Mouse (Mus musculus) myocyte (in vitro differentiated cells): Measurements from ENCODE around the gene Rdh8. TPM values are rescaled to one million over a fixed set of nuclear protein-coding genes. Genes with fewer than 3 reads are reported as not detected.
"Not testable (repeated sequence)": the region's sequence is repeated elsewhere in the genome, so short reads cannot be mapped to it uniquely, and the experiment has no call there.

Experiments used
- H3K27me3 ChIP-seq: one replicate; pipeline ENCODE4 v1.6.1; 2011; ENCODE audit not compliant: control insufficient read depth, insufficient read depth, insufficient read length
- H3K36me3 ChIP-seq: one replicate; pipeline ENCODE4 v1.6.1; 2011; ENCODE audit not compliant: control insufficient read depth, insufficient read depth
- H3K4me2 ChIP-seq: one replicate; pipeline ENCODE4 v1.6.1; 2011; ENCODE audit warnings: low read depth, control low read depth
- H3K4me3 ChIP-seq: one replicate; pipeline ENCODE4 v1.5.1; 2011; ENCODE audit warnings: mild to moderate bottlenecking, control low read depth, moderate library complexity
- H3K79me2 ChIP-seq: one replicate; pipeline ENCODE4 v1.6.1; 2011; ENCODE audit not compliant: control insufficient read depth, insufficient read depth
- H3ac ChIP-seq: one replicate; pipeline ENCODE4 v1.6.1; 2011; ENCODE audit not compliant: control insufficient read depth, insufficient read length
- CEBPB ChIP-seq: IDR thresholded peaks from 2 replicates; pipeline ENCODE4 v1.6.1; 2011; ENCODE audit warnings: mild to moderate bottlenecking, moderate library complexity; ENCODE audit not compliant: poor library complexity, insufficient read depth, severe bottlenecking
- E2F4 ChIP-seq: IDR thresholded peaks from one replicate; pipeline ENCODE4 v1.6.1; 2011; ENCODE audit warnings: mild to moderate bottlenecking, control low read depth, moderate library complexity; ENCODE audit not compliant: insufficient read depth
- MAX ChIP-seq: IDR thresholded peaks from one replicate; pipeline ENCODE4 v1.6.1; 2011; ENCODE audit warnings: low read depth, mild to moderate bottlenecking, control low read depth
- MYOD1 ChIP-seq, 3 experiments: IDR thresholded peaks; one replicate each; pipeline ENCODE4 v1.6.1; 2011; ENCODE audit warnings: control low read depth in 2 of 3, low read depth in 2 of 3, mild to moderate bottlenecking in 2 of 3, moderate library complexity in 1 of 3; ENCODE audit not compliant: insufficient read length in 2 of 3, control insufficient read depth in 1 of 3
- MYOG ChIP-seq, 3 experiments: IDR thresholded peaks; one replicate each; pipeline ENCODE4 v1.6.1; 2011; ENCODE audit warnings: control low read depth in 2 of 3, low read depth in 2 of 3, mild to moderate bottlenecking in 2 of 3; ENCODE audit not compliant: insufficient read length in 2 of 3, control insufficient read depth in 1 of 3, insufficient read depth in 1 of 3
- POLR2A ChIP-seq: IDR thresholded peaks from one replicate; pipeline ENCODE4 v1.6.1; 2011; ENCODE audit warnings: low read depth, mild to moderate bottlenecking, control low read depth, moderate library complexity; ENCODE audit not compliant: insufficient read length
- POLR2AphosphoS2 ChIP-seq: IDR thresholded peaks from one replicate; pipeline ENCODE4 v1.6.1; 2011; ENCODE audit warnings: low read depth, control low read depth; ENCODE audit not compliant: insufficient read length
- REST ChIP-seq: IDR thresholded peaks from one replicate; pipeline ENCODE4 v1.6.1; 2011; ENCODE audit warnings: mild to moderate bottlenecking, control low read depth, moderate library complexity; ENCODE audit not compliant: insufficient read depth, insufficient read length
- SRF ChIP-seq: IDR thresholded peaks from one replicate; pipeline ENCODE4 v1.6.1; 2011; ENCODE audit warnings: low read depth; ENCODE audit not compliant: control insufficient read depth, insufficient read length
- TCF12 ChIP-seq: IDR thresholded peaks from one replicate; pipeline ENCODE4 v1.6.1; 2011; ENCODE audit warnings: mild to moderate bottlenecking, control low read depth; ENCODE audit not compliant: poor library complexity, insufficient read depth, severe bottlenecking
- TCF3 ChIP-seq: IDR thresholded peaks from one replicate; pipeline ENCODE4 v1.6.1; 2011; ENCODE audit warnings: low read depth, control low read depth; ENCODE audit not compliant: insufficient read length
- USF1 ChIP-seq: IDR thresholded peaks from one replicate; pipeline ENCODE4 v1.6.1; 2011; ENCODE audit warnings: low read depth, mild to moderate bottlenecking, control low read depth, moderate library complexity
- polyA plus RNA-seq: library from polyadenylated mRNA; unstranded; fragments of >200 nt; fragmentation: generic; extraction: Trizol; gene quantifications from one replicate; pipeline ENCODE4 v1.2.1, GENCODE M21; 2012; ENCODE audit warnings: missing spikeins

Rdh8 gene
- polyA plus RNA-seq, 1 experiment, result not detected

GRCm38 (mm10) chr9:20834881-20835280 is 16.6 kb downstream of the Rdh8 start:
- Histone ChIP-seq H3K27me3 (peaks cover 16% of the 10 kb centered on the region), H3K79me2 (no peaks in the 10 kb centered on the region), H3K4me3 (no peak overlapping the region), H3K36me3 (no peaks in the 10 kb centered on the region), H3K4me2 (no peak overlapping the region), H3ac (no peak overlapping the region)
- TF ChIP-seq MYOG (IDR thresholded peaks at IDR 0.05; ENCODE audit: control insufficient read depth in 1 of 3, insufficient read depth in 1 of 3, insufficient read length in 2 of 3, low read depth in 2 of 3) (no peak), REST (no peak), USF1 (no peak), TCF12 (no peak), POLR2AphosphoS2 (no peak), CEBPB (no peak), E2F4 (no peak), MYOD1 (IDR thresholded peaks at IDR 0.05; ENCODE audit: control insufficient read depth in 1 of 3, insufficient read length in 2 of 3, low read depth in 2 of 3) (no peak), TCF3 (no peak), MAX (no peak), POLR2A (no peak), SRF (no peak)

- H3K27me3 ChIP-seq, result peaks cover 16% of the 10 kb centered on the region
- not testable (repeated sequence) for H3K4me2 ChIP-seq, H3ac ChIP-seq, H3K36me3 ChIP-seq, H3K79me2 ChIP-seq, H3K4me3 ChIP-seq
Observed at GRCm38 (mm10) chr9:20835431-20835954, 17.2 kb downstream of the Rdh8 start.

- no peak for TF ChIP-seq MYOD1 (IDR thresholded peaks at IDR 0.05; ENCODE audit: control insufficient read depth in 1 of 3, insufficient read length in 2 of 3, low read depth in 2 of 3)
- TF ChIP-seq USF1, result no peak
- no peak for TF ChIP-seq CEBPB
- no peak for TF ChIP-seq TCF12
- TF ChIP-seq POLR2AphosphoS2, result no peak
- TF ChIP-seq MYOG (IDR thresholded peaks at IDR 0.05; ENCODE audit: control insufficient read depth in 1 of 3, insufficient read depth in 1 of 3, insufficient read length in 2 of 3, low read depth in 2 of 3), result no peak
- TF ChIP-seq REST, result no peak
- TF ChIP-seq TCF3, result no peak
- TF ChIP-seq SRF, result no peak
- TF ChIP-seq POLR2A, result no peak
- TF ChIP-seq MAX, result no peak
- no peak for TF ChIP-seq E2F4
- no peak overlapping the region for H3K4me3 ChIP-seq
- no peaks in the 10 kb centered on the region for H3K79me2 ChIP-seq
- H3K27me3 ChIP-seq, result peaks cover 16% of the 10 kb centered on the region
- no peak overlapping the region for H3ac ChIP-seq
- no peak overlapping the region for H3K4me2 ChIP-seq
- no peaks in the 10 kb centered on the region for H3K36me3 ChIP-seq
Observed at GRCm38 (mm10) chr9:20837184-20837947, 19.1 kb downstream of the Rdh8 start.

GRCm38 (mm10) chr9:20838931-20839330 is 20.6 kb downstream of the Rdh8 start:
- no peaks in the 10 kb centered on the region for H3K36me3 ChIP-seq
- peaks cover 2% of the 10 kb centered on the region for H3K27me3 ChIP-seq
- H3K4me2 ChIP-seq, result no peak overlapping the region
- no peak overlapping the region for H3ac ChIP-seq
- no peaks in the 10 kb centered on the region for H3K79me2 ChIP-seq
- TF ChIP-seq MYOG (IDR thresholded peaks at IDR 0.05; ENCODE audit: control insufficient read depth in 1 of 3, insufficient read depth in 1 of 3, insufficient read length in 2 of 3, low read depth in 2 of 3) (no peak), SRF (no peak), CEBPB (no peak), TCF12 (no peak), POLR2A (no peak), E2F4 (no peak), TCF3 (no peak), POLR2AphosphoS2 (no peak), MAX (no peak), REST (no peak), USF1 (no peak), MYOD1 (IDR thresholded peaks at IDR 0.05; ENCODE audit: control insufficient read depth in 1 of 3, insufficient read length in 2 of 3, low read depth in 2 of 3) (no peak)
- H3K4me3 ChIP-seq, result no peak overlapping the region

GRCm38 (mm10) chr9:20842211-20842610 is 23.9 kb downstream of the Rdh8 start:
- Histone ChIP-seq H3K4me3 (no peak overlapping the region), H3K27me3 (peaks cover 12% of the 10 kb centered on the region), H3ac (no peak overlapping the region), H3K36me3 (no peaks in the 10 kb centered on the region), H3K79me2 (no peaks in the 10 kb centered on the region), H3K4me2 (no peak overlapping the region)
- TF ChIP-seq TCF3, result no peak
- TF ChIP-seq CEBPB, result no peak
- TF ChIP-seq E2F4, result no peak
- no peak for TF ChIP-seq POLR2A
- TF ChIP-seq SRF, result no peak
- no peak for TF ChIP-seq MYOG (IDR thresholded peaks at IDR 0.05; ENCODE audit: control insufficient read depth in 1 of 3, insufficient read depth in 1 of 3, insufficient read length in 2 of 3, low read depth in 2 of 3)
- no peak for TF ChIP-seq POLR2AphosphoS2
- TF ChIP-seq MYOD1 (IDR thresholded peaks at IDR 0.05; ENCODE audit: control insufficient read depth in 1 of 3, insufficient read length in 2 of 3, low read depth in 2 of 3), result no peak
- no peak for TF ChIP-seq REST
- TF ChIP-seq TCF12, result no peak
- no peak for TF ChIP-seq MAX
- no peak for TF ChIP-seq USF1
